Mouse (Mus musculus) layer of hippocampus, adult 18-20 months (tissue): ENCODE results near the gene Mast3. TPM values are rescaled to one million over a fixed set of nuclear protein-coding genes. Genes with fewer than 3 reads are reported as not detected.

ENCODE experiments used
- DNase-seq, 2 experiments: peaks; one replicate each; pipeline ENCODE4 v3.0.0; 2022; ENCODE audit warnings: low spot score in 2 of 2
- total RNA-seq, 2 experiments: library from RNA; stranded (reverse); gene quantifications; 2 replicates each; pipeline ENCODE4 v1.2.3; 2021

The Mast3 gene
- total RNA-seq, 2 experiments from 2014 or later = 439 to 476 TPM

GRCm38 (mm10) chr8:70803761-70804480 is 933 bp downstream of the Mast3 start:
- peak; percentile 70 to 88 for DNase-seq

GRCm38 (mm10) chr8:70802786-70803510 is 1.9 kb downstream of the Mast3 start:
- no peak for DNase-seq

GRCm38 (mm10) chr8:70801830-70802229 is 3.0 kb downstream of the Mast3 start:
- no peak for DNase-seq

- DNase-seq = peak; percentile 88 to 94
Measured at GRCm38 (mm10) chr8:70801156-70801555, 3.7 kb downstream of the Mast3 start.

- DNase-seq = peak in 1 of 2 experiments; percentile 68
Measured at GRCm38 (mm10) chr8:70800648-70801047, 4.2 kb downstream of the Mast3 start.

GRCm38 (mm10) chr8:70798281-70798680 is 6.6 kb downstream of the Mast3 start:
- peak; percentile 73 to 90 for DNase-seq

- peak; percentile 90 to 92 for DNase-seq
Measured at GRCm38 (mm10) chr8:70797081-70798070, 7.5 kb downstream of the Mast3 start.

GRCm38 (mm10) chr8:70796403-70797080 is 8.3 kb downstream of the Mast3 start:
- no peak for DNase-seq

GRCm38 (mm10) chr8:70795370-70795769 is 9.5 kb downstream of the Mast3 start:
- DNase-seq = no peak

GRCm38 (mm10) chr8:70794215-70794614 is 10.6 kb downstream of the Mast3 start:
- no peak for DNase-seq

GRCm38 (mm10) chr8:70792700-70793099 is 12.2 kb downstream of the Mast3 start:
- DNase-seq = no peak

GRCm38 (mm10) chr8:70791975-70792691 is 12.7 kb downstream of the Mast3 start:
- DNase-seq = peak; percentile 97 to 98

GRCm38 (mm10) chr8:70791294-70791701 is 13.6 kb downstream of the Mast3 start:
- peak in 1 of 2 experiments; percentile 58 for DNase-seq

- peak; percentile 54 to 70 for DNase-seq
Measured at GRCm38 (mm10) chr8:70790846-70791245, 14.0 kb downstream of the Mast3 start.

GRCm38 (mm10) chr8:70789046-70789445 is 15.8 kb downstream of the Mast3 start:
- DNase-seq = no peak

GRCm38 (mm10) chr8:70787941-70788667 is 16.8 kb downstream of the Mast3 start:
- DNase-seq = no peak

- DNase-seq = no peak
Measured at GRCm38 (mm10) chr8:70787051-70787445, 17.8 kb downstream of the Mast3 start.

GRCm38 (mm10) chr8:70786291-70787050 is 18.4 kb downstream of the Mast3 start:
- no peak for DNase-seq

- DNase-seq = no peak
Measured at GRCm38 (mm10) chr8:70780093-70780492, 24.8 kb downstream of the Mast3 start.
